Mouse (Mus musculus) MN1 (cell line): ENCODE data around the gene Ubxn10.

Experiments used
- DNase-seq: peaks from one replicate; pipeline ENCODE4 v3.0.0-alpha.2; 2016; ENCODE audit warnings: low spot score

Gene Ubxn10

DNA sequence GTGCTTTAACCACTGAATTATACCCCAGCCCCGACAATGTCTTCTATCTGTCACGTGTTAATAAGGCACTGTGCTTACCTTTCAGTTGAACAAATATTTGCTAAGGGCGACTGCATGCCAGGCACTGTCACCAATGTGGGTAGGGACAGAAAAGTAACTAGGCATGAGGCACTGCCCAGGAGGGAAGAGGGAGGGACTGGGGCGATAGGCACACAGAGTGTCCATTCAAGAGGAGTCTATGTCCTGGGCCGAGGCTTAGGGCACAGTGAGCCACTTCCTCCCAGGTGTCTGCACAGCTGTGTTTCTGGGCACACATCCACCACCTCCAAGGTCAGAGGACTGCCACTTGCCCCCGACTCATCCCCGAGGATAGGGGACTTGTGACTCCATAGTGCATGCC, at the start of gene Ubxn10:
Gene Ubxn10 (minus strand): TSS at position 137 of the 400 bp plus-strand sequence.
- DNase-seq, result no peak

DNA sequence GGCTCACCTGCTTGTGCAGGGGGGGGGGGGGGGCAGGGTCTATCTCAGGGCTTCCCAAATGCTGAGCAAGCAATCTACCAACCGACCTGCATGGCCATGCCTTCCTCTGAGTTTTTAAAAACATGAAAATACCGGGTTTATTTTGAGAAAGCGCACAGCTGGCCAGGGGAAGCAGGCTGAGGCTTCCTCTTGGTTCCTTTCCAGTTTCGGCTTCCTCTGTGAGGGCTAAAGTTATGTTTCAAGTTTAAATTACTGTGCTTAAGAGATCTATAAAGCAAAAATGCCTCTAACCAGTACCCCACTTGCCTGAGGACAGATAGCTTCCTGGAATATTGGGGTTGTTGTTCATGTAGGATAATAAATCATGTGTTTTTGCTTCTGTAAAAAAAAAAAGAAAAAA, 49.2 kb upstream of the Ubxn10 start:
- DNase-seq, result no peak

DNA sequence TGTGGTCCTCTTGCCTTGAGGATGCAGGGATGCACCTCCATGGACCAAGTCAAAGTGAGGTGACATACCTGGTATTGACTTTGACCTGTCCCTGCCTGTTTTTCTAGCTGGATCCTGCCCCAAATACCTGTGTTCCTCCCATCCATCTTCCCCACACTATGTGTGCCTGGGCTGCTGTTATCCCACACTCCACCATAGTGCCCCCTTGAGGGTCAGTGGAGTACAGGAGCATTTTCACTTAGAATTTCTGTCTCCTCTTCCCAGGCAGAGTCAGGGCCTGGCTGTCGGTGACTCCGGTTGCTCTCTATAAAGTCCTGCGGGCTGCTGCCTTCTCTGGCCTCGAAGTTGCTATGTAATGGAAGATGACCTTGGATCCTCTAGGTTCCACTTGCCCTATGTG, 48.8 kb upstream of the Ubxn10 start:
- no peak for DNase-seq

DNA sequence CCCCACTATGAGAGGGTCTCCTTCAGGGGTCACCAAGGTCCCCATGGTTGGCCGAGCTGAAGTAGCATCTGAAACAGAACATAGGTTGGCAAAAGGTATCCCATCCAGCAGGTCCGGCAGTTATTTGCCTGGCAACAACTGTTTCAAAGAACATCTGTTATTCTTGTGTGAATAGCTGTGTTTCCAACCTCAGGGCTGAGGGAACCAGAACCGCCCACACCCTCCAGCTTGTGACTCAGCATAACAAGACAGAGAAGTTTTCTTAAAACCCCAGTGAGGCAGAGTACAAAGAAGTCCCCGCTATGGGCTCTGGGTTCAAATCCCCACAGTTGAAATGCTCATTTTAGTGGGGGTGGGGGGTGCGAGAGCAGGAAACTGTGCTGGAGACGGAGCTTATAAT, 45.1 kb upstream of the Ubxn10 start:
- DNase-seq, result no peak

DNA sequence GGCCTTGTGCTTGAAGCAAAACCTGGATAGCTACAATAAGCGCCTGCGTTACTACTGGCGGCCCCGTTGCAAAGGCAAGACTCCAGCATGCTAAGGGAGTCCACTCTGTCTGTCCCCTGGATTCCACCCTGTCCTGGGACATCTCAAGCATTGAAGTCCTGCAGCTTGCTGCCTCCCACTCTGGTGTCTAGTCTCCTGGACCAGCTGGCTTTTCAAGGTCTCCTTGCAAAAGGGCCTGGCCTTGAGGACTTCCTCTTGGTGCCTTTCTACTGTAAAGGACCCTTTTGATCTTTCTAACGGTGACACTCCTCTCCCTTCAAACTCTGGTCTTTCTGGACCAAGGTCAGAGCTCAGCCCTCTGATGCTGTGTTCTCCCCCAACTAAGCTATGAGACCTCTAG, 43.3 kb upstream of the Ubxn10 start:
- DNase-seq, result no peak

DNA sequence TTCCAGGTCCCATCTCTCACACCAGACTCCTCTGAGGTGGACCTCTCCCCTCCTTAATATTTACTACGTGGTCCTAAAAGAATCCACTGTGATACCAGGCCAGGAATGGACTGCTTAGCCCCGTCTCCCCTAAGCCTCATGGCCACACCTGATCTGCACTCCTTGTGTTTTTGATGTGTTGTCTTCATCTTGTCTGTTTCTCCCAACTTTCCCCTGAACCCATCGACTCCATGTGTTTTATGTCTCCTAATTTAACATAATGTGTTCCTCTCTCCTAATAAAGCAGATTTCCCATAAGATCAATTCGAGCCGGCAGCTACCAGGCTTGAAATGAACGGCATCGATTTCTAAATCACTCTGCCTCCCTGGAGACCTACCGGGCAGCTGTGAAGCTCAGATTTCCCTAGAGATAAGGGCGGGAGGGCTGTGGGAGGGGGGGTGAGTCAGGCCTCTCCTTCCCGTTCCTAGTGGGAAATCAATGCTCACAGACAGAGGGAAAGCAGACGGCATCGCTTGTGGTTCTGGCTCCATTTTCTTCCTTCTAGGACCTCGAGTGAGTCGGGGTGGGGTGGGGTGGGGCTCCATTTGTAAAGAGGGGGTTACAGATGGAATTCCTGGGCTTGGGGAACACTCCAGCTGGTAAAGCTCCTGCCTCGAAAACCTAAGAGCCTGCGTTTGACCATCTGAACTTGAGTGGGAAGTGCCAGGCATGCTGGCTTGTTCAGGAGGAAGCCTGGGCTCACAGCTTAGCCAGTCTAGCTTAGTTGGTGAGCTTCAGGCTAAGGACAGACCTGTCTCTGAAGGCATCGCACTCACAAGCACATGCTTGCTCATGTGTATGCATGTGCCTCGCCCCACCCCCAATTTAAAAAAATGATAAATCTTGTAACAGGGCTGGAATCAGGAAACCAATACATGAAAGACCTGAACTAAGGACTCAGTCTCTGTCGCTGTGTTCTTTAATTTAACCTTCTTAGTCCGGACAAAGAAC, 40.7 kb upstream of the Ubxn10 start:
- peak; percentile 83 for DNase-seq

DNA sequence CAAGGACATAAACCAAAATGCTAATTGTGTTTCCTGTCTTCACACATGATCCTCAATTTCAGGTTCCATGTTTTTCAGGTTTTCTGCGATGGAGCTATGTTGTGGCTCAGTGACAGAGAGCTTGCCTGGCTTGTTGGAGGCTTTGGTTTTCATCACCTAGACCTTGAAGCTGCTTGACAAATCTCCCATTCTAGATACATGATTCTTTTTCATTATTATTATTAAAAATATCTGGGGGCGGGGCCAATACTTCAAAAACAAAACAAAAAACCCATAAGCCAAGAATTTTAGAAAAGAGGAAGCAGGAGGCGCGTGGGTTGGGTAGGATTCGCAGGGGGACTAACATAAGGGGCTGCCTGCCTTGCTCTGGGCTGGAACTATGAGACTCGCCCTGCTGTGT, 38.5 kb upstream of the Ubxn10 start, which contains the start of gene Pla2g2d:
Gene Pla2g2d (plus strand): TSS at position 301 of the 400 bp plus-strand sequence.
- DNase-seq, result no peak

DNA sequence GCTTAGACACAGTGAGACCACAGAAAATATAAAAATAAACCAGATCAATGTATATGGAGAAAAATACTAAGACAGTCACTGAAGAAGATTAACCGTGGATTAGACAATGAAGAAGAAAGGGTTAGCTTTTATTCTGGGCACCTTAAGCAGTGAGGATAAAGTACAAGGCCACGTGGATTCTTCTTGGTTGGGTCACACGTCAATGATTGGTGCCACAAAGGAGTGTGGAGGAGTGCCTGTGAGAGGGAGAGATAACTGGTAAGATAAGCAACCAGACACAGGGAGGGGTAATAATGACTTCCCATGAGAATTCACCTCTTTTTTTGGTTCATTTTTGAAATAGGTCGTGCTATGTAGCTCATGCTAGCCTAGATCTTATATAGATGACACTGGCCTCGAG, 35.4 kb upstream of the Ubxn10 start:
- DNase-seq, result no peak

DNA sequence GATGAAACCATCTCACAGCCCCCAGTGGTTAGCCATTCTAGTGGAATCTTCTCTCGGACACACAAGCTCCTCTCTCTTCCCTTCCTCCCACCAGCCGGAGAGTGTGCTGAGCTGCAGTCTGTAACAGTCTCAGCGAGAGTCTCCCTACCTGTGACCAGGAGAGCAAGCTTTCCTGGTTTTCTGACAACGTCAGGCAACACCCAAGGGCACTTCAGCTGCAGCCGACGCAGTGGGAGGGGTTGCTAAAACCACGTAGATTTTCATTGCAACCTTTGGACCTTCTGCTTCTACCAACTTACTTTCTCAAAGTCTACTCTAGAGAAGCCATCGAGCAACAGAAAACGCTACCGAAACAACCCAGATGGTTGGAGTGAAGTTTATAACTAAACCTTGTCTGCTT, 35.0 kb upstream of the Ubxn10 start:
- no peak for DNase-seq

DNA sequence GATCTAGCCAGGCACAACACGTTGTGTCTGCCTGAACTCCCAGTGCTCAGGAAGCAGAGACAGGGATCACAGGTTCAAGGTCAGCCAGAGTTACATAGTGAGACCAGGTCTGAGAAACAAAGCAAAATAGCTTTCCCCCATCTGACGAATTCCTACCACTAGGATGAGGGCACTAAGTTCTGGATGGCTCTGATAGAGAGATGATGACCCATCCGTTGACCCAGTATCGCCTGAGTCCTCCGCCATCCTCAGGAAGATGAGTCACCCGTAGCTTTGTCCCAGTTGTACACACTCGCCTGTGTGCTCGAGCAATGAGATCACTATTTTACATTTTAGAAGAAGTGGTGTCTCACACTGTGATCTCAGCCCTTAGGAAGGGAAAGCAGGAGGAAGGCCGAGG, 25.3 kb upstream of the Ubxn10 start:
- DNase-seq, result no peak

DNA sequence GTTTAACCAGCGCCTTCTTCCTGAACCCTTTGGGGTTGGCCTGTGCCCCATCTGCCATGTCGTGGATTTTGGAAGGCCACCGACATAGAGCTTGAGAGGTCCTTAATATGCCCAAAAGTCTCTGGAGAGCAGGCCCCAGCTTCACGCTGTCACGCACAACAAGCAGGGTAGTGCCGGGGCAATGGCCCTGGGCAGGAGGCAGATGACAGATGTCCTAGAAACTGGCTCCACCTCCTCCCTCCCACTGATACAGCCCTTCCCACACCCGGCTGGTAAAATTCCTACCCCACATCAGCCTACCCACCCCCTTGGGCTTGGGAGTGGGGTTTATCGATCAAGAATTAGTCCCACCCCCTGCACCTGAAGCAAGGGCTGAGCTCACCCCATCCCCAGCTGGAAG, 20.4 kb upstream of the Ubxn10 start, which contains the start of gene Pla2g2f:
Gene Pla2g2f (minus strand): TSS at position 211 of the 400 bp plus-strand sequence.
- no peak for DNase-seq

DNA sequence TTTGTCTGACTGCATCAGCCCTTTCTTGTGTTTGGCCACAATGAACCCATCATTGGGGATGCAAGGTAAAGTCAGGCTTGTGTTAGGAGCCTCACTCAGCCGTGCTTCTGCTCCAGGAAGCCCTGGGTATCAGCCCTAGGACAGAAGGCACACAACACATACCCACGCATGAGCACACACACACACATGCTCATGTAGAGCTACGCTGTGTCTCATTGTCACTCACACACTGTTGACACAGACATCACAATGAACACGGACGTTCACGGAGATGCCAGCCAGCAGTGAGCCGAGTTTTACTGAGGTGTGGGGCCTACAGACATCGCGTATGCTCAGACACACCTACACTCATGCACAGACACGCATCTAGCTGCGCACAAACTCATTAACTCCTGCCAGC, 19.0 kb upstream of the Ubxn10 start:
- DNase-seq, result no peak

DNA sequence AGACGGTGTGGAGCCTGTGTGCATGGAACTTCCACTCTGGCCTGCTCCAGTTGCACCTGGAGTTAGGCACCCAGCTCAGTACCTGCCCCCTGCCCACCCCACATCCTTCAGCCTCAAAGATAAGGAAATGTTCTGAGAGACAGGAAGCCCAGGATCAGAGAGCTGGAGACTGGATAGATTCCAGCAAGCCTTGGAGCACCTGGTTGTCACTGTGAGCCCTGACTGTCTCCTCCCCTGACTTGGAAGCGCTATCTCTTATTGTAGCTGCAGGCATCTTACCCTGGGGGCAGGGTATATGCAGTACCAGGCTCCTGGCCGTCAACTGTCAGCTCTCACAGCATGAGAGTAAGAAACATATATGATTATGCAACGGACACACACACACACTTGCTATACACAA, 18.5 kb upstream of the Ubxn10 start:
- DNase-seq, result no peak

DNA sequence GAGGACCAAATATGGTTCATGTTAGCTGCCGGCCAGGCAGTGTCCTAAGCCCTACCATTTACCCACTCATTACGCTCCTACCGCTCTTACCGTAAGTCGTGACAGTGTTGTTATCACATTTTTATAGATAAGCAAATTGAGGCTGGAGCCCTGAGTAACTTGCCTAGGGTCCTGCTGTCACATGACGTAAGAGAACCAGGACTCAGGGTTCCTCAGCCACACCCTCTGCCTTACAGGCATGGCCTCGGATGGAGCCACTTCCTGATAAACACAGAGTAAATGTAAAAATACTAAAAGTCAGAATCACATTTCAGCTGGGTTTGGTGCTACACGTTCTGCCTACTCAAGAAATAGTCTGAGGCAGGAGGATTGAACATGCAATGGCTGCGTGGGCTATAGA, 17.5 kb upstream of the Ubxn10 start:
- no peak for DNase-seq

DNA sequence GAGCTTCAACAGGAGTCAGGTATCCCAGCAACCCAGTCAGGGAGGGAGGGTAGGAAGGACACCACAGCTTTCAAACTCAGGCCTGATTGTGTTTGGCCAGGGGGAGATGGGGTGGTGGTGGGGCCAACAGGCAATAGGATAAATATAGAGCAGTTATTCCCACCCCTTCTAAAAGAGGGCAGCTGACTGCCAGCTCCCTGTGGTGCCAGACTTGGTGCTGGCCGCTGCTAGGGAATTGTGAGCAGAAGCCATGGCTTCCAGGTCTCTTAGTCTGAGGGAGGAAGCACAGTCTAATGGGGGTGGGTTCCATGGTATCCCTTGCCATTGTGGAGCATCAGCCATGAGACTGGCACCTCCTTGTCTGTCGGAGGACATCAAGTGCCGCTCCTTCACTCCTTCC, 16.6 kb upstream of the Ubxn10 start:
- DNase-seq, result no peak

DNA sequence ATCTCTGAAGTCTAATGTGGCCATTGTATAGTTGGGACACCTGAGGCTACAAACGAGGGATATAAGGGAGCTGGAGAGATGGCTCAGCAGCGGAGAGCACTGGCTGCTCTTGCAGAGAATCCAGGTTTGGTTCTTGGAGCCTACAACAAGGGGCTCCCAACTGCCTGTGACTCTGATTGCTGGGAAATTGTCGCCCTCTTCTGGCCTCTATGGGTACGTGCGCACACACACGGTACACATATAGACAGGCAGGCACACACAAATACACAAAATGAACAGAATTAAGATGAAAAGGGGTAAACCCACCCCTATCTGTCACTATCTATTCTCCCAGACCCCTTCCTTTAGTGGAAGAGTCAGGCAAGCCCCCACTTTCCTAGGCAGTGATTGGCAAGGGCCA, 15.6 kb upstream of the Ubxn10 start:
- no peak for DNase-seq

DNA sequence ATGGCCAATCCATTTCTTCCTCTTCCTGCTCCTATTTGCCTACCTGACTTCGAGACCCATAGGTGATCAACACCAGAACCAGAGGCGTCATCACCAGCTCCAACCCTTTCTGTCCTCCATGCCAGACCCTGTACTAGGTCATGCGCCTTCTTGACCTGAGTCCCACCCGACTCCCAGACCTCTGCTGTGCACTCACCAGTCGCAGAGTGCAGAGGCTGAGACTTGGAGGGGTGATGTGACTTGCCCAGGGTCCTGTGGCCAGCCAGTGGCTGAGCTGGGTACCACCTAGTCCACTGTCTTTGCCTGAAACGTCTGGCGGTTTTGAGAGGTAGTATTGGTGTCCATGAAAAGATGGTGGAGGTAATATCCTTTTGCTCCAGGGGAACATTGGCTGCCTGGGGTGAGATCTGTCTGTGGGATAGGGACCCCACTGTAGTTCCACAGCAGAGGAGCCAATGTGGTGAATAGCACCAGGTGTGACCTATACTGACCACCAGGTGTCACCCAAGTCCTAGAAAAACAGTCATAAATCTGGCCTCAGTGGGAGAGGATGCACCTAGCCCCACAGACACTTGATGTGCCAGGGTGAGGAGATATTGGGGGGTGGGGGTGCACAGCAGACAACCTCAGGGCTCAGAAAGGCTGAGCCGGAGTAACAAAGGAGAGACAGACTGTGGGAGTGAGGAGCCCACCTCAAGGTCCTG, 11.6 kb upstream of the Ubxn10 start:
- peak; percentile 62 for DNase-seq

DNA sequence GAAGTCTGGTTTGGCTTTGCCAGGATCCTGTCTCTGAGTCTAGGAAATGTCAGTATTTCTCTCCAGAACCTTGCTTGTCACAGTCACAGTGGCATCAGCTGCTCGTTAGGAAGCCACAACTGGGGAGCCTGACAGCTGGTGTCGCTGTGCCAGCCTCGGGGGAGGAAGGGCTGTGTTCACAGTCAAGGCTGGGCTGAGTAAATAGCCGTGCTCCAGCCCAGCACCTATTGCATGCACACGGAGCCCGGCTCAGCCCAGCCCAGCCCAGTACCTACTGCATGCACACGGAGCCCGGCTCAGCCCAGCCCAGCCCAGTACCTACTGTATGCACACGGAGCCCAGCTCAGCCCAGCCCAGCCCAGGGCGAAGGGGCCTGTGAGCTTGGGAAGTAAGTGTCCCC, 10.9 kb upstream of the Ubxn10 start:
- DNase-seq, result no peak

DNA sequence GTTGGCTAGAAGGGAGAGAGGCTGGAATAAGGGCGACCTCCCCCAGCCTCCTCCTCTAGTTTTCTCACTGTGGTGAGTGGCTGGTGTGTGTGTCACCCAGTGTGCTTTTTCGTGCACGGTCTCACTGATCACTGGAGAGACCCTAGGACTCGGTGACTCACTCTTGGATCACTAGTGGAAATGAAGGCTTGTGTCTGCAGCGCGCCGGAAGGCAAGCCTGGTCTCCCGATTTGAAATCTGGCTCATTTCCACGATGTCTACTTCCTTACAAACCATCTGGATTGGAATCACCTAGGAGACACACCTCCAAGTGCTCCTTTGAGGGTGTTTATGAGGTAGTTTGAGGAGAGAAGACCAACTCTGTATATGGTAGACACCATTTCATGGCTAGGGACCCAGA, 9.9 kb upstream of the Ubxn10 start:
- DNase-seq, result no peak

DNA sequence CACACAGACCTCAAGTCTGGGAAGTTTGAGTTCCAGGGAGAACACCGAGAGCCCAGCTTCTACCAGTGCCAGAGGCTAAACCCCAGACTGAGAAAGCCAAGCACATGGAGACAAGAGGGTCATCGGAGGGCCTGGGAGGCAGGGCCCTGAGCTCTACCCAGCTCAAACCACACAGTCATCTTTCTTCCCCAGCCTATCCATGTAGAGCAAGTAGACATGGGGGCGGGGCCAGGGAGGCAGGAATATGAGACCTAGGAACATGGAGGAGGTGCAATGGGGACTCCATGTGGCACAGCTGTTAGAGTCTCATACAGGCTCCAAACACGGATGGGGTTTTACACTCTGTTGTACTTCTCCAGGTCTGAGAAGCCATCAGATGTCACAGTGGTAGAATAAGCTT, 8.9 kb upstream of the Ubxn10 start:
- DNase-seq, result peak; percentile 54

DNA sequence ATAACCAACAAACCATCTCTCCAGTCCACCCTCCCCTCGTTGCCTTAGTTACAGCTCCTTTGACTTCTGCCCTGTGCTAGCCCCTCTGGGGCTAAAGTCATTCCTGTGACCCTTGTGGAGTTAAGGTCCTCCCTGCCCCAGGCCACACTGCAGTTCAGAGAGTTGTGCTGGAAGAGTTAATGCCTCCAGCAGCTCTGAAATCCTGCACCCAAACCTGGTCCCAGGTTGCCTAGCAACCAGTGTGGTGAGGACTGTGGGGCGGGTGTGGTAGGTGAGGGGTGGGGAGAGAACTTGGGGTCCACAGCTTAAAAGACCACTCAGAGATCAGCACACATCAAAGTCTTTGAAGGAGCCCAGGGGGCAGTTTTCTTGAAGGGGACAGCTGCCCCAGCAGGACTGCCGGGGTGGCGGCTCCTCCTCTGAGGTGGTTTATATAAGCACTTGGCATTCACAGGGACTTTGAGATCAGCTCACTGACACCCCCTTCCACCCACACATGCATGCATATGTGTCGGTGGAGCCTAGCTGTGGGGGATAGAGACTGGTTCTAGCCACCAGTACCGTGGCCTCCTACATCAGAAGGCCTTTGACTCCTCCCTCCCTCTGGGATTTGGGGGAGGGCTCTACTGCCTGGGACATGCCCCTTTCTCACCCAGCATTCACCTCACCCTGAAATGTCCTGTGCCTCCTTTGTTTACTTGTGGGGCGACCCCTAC, 2.3 kb upstream of the Ubxn10 start:
- no peak for DNase-seq

DNA sequence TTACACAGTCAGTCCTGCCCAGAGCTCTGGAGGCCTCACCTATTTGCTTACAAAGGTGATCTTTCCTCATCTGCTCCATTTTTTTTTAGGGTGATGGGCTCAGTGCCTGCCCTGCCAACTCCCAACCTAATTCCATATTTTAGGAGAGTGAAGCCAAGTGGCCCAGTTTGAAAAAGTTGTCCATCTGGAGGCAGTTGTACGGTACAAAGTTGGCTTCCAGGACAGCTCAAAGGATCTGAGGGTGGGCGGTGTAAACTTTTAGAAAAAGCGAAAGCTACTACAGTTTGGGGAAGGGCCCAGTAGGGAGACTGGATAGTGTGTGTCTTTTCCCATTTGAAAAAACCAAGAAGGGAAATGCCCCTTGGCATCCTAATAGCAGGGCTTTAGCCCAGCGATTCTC, 2.1 kb downstream of the Ubxn10 start:
- DNase-seq, result no peak

DNA sequence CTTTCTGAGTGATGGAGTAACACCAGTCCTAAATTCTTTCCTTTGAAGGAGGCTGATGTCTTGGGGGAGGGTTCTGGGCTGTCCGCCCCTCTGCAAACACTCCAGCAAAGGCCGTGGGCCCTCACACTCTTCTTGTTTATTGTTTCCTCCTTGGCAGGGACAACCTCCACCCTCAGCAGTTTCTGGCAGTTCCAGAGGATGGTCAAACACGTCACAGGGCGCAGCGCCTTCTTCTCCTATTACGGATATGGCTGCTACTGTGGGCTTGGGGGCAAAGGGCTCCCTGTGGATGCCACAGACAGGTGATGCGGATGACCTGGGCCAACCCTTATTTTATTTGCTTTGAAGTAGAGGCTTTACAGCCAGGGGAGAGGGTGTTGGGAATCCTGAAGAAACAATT, 2.9 kb downstream of the Ubxn10 start:
- DNase-seq, result no peak
